Mouse (Mus musculus) CD4-positive, CD25-positive, alpha-beta regulatory T cell, adult 2 months (primary cell): ENCODE measurements around the gene Aoc1.

ENCODE experiments used
- DNase-seq: peaks from one replicate; pipeline ENCODE4 v3.0.0-alpha.2; 2012; ENCODE audit warnings: low read depth, low spot score

Gene Aoc1

DNA sequence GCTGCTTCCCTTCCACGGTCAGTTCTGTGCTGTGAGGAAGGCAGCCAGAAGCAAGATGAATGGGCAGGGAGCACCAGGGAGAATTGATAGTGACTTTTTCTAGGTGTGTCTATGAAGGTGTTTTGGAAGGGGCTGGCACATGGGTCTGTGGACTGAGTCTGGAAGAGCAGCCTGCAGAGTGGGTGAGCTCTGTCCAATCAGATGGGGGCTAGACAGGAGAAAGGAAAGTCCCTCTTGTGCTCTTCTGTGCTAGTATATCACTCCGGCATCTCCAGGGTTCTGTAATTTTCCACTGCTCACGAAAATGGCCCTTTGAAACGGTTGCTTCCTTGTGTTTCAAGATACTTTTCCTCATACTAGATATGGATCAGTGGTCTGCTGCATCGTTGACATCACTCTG lies at the start of gene Aoc1:
Gene Aoc1, plus strand, starts transcription at position 301 of the 400 bp plus-strand sequence.
- no peak for DNase-seq

DNA sequence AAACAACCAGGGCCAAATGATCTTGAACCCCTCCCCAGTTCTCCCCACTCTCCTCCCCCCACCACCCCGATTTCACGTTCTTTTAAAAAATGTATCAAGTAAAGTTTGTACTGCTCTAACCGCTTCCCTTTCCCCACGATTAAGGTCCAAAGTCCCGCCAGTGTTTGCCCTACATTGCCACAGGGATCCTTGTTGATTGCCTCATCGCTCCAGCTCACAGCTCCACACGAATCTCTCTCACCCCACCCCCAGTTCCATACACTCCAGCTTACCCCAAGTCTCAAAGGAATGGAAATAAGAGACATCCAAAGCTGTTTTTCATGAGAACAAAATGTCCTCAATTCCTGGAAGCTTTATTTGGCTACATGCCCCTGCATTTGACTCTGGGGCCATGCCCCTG lies 47.7 kb upstream of the Aoc1 start:
- no peak for DNase-seq

DNA sequence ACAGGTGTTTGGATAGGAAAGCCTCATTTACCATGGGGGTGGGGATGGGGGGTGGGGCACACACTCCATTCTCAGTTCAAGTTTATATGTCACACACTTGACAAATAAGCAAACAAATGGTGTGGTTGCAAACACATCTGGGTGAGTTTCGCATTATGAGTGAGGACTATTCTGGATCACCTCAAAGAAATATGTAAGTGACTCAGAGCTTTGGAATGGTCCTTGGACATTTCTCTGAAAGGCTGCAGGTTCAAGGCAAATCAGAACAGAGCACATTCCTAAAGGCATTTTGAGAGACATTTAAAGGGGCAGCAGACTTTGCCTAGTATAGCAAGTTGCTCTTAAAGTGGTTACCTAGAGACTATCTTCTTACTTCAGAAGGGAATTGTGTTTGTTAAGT lies 43.7 kb upstream of the Aoc1 start:
- DNase-seq: no peak

DNA sequence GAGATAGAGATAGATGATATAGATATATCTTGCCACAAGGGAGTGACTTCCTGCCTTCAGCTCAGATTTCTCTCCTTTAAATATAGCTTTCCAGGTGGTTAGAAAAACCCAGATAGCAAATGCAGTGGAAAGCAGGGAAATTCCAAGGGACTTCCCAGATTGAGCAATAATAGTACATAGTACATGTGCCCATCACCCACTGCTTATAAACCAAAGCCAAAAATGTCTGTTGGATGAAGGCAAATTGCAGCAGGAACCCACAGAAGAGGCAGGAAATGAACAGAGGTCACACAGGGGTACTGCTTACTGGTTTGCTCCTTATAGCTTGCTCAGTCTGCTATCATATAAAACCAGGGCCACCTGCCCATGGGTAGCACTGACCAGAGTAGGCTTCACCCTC lies 43.0 kb upstream of the Aoc1 start:
- peak; percentile 52 for DNase-seq

DNA sequence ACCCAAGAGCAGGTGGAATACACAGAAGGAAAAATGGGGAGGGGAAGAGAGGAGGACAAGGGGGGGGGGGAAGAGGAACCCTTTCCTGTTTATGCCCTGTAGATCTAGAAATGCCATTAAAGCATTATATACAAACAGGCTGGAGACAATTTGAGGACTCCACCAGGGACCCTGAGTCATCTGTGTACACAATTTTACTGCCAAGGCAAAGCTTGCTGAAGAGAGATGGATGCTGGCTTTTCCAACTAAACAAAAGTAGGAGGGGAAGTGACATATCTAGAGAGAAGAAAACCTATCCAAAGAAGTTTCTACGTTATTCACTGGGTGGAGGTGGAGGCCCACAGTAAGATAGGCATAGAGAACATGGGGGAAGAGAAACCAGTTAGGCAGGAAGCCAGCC lies 42.5 kb upstream of the Aoc1 start:
- DNase-seq: no peak

DNA sequence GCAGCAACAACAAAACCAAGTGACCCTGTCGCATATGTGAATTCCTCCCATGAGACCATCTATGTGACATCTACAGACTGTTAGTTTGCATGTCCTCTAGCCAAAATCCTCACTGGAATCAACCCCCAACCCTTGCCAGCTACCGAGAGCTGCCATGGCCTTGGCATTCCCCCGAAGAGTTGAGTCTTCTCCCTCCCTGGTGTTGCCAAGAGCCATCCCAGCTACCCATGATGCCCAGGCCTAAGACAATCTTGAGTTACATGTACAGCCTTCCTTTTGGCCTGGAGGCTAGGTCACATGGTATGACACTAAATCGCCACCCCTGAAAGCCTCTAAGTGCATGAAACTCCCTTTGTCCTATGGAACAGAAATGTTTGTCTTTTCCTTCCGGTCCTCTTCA lies 41.6 kb upstream of the Aoc1 start:
- no peak for DNase-seq

DNA sequence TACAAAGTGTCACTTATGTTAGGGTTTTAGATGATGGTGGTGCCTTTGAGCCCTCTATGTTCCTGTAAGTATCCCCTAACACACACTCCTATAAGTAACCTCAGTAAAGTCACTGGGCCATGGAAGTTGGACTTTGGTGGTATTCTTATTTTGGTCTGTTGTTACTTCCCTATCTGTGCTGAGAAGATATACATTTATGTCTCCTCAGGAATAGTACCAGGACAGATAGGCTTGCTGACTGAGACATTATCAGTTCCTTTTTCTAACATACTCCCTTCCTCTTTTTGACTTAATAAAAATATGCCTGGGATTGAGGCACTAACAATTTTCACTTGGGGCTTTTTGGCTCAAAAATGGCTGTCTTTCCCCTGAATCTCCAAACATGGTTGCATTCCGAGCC lies 40.3 kb upstream of the Aoc1 start:
- no peak for DNase-seq

DNA sequence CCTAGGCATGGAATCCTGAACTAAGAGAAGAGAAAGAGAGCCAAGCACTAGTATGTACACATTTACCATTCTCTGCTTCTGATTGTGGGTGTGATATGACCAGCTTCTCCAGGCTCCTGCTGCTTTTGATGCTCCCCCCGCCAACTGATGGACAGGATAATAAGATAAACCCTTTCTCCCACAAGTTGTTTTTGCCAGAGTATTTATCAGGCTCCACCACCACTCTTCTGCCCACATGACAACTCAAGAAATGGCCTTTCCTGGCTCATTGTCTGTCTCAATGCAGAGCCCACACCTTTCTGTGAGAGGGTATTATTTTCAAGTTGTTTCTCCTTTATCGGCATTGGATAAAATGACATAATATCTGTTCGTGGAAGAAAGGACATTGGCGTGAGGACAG lies 39.2 kb upstream of the Aoc1 start:
- no peak for DNase-seq

DNA sequence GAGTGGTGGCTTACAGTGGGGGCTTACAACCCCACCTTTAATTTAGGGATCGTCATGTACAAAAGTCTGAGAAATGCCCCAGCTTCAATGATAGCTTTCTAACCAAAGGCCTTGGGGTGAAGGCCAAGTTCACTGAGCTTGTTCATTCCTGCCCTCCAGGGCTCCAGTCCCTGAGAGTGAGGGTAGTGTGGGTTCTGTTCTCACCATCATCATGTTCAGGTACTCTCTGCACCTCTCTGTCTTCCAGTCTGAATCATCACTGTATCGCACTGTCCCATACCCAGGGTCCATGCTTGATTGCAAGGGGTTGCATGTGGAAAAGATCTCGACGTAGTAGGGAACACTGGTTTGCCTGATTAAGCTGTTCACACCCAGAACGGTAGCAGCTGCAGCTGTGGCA lies 37.5 kb upstream of the Aoc1 start:
- no peak for DNase-seq

DNA sequence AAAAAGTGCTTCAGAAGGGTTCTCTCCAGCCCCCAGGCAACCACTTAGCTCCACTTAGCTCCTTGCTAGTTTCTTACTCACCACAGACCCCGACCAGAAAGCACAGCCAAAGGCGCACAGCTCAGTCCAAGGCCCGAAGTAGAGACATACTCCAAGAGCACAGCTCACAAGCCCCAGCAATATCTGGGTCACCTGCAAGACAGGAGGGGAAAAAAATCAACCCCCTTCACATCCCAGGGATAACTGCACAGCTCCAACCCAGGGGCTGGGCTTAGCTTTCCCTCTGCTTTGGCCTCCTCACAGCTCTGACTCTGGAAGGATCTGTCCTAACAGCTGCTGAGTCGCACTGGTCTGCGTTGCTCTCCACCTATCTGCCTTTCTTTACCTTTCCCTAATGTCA lies 36.5 kb upstream of the Aoc1 start:
- DNase-seq: no peak

DNA sequence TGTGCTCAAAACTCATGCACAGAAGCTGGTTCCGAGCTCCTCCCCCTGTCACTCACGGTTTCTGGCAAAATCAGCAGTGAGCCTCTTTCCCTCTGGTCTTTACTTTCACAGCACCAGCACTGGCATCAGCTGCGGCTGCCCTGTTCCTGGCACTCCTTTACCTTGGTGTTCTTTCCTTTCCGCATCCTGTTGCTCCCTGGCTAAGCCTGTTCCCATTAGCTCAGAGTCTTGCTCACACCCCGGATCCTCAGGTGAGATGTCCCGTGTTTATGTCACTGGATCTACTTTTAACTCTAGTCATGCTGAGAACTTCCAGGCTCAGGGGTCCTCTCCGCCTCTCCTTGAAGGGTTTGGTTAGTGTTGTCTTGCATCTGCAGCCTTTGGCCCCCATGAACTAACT lies 35.2 kb upstream of the Aoc1 start:
- no peak for DNase-seq

DNA sequence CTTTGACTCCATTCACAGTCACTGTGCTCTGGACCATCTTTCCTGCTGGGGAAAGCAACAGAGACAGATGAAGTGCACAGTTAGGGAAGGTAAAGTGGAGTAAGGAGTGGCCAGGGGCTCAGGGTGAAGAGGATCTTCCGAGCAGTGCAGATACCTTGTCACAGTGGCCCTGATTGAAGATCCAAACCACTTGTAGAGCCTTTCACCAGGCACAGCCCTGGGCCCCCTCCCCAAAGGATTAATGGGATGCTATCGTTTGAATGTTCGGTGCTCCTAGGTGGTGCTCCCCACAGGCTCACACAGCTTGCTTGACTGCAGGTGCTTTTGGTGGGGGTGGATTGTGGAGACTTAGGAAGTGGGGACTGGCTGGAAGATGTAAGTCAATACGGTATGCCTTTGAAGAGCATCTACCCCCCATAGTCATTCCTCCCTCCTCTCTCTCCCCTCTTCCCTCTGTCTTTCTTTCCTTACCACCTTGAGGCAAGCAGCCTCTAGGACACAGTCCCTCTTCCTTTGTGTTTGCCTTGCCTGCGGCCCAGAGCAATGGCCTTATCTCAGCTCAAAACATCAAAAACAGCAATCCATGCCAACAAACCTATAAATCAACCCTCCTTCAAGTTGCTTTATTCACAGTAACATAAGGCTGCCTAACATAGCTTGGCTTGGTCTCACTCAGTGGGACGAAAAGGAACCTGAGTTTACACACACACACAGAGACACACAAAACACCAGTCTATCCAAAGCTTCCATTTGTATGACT lies 34.2 kb upstream of the Aoc1 start:
- no peak for DNase-seq

DNA sequence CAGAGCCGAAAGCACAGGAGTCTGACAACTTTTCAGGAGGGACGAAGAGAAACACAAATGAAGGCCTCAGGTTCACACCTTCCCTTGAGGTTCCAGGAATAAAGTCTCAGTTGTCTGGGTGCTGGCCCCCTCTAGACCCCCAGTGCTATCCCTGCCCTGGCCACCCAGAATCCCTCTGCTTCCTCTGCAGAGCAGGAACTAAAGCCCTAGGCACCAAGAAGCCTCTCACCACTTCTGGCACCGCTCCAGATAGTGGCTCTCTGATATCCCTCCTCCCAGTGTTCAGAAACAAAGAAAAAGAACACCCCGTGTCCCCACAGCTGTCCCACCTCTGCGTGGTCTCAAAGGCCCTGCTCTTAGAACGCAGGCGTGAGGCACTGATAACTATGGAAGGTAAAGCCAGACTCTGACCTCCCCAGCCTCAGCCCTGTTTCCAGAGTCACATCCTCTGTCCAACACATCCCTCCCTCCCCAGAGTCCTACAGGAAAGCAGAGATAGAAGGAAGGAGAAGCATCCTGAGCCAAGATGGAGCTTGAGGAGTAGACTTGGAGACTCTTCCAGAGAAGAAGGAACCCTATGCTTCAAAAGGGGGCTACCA lies 32.2 kb upstream of the Aoc1 start, which contains the start of gene Tmem176a:
Gene Tmem176a, plus strand, starts transcription at position 549 of the 599 bp plus-strand sequence.
- DNase-seq: peak; percentile 20

DNA sequence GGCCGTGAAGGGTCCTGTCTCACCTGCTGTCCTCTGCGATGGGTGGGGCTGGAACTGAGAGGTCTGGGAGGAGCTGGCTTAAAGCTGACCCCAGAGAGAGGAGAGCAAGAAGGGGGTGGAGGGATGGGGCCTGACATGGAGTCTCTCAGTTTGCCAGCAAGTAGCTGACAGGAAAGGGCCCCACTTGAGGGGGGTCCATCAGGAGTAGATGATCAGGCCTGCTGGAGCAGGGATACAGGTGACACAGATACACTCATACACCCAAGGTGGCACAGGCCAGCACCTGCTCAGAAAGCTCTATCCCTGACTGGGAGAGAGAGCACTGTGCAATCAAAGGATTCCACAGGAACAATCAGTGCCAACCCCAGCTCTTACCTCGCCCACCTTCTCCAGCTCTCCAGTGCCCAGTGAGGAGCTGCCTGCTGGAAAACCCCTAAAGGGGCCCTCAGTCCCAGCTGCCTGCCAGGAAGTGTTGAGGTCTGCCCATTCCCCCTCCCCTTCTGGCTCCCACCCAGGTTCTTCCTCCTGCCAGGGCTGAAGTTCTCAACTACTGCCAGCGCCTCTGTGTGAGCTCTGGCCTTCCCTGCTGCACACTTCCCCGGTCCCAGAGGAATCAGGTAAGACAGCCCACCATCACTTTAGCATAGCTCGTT lies 31.6 kb upstream of the Aoc1 start, which contains the start of gene Tmem176b:
Gene Tmem176b, minus strand, starts transcription at position 524 of the 653 bp plus-strand sequence.
- peak; percentile 43 for DNase-seq

DNA sequence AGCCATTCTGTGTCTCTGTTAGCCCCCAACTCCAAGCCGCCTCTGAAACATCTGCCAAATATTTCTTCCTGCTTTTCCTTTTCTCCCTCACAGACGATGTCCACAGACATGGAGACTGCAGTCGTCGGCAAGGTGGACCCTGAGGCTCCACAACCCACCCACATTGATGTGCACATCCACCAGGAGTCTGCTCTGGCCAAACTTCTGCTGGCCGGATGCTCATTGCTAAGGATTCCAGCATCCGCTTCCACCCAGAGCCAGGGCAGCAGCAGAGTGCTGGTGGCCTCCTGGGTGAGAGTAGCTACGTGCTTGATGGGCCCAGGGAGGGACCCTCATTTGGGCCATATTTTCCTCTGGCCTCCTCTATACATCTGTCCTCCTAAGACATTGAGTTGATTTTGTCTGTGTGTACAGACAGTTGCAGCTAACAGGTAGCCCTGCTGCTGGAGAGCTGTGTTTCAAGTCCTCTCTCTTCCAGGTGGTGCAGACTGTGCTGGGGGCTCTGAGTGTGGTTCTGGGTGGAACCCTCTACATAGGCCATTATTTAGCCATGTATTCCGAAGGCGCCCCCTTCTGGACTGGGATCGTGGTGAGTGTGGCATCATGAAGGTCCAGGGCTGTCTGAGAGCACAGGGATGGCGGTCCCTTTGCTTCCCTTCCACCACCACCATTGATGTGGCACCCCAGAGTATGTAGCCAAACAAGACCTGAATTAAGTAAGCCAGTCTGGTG lies 30.4 kb upstream of the Aoc1 start:
- DNase-seq: peak; percentile 55

DNA sequence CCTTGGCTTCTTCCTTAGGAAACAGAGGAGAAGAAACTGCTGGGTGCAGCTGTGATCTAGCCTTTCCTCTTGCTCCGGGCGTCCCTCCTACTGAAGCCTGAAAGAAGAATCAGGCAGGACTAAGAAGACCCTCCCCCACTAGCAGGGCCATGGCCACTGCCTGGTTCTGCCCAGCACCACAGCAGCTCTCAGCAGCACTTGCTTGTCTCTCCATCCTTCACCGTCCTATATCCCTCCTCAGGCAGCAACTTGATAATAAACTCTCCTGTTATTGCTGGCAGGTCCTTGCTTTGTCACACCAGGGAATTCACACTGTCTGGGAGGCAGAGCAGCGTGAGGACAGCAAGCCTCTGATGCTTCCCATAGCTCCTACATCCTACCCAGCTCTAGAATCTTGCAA lies 27.6 kb upstream of the Aoc1 start:
- no peak for DNase-seq

DNA sequence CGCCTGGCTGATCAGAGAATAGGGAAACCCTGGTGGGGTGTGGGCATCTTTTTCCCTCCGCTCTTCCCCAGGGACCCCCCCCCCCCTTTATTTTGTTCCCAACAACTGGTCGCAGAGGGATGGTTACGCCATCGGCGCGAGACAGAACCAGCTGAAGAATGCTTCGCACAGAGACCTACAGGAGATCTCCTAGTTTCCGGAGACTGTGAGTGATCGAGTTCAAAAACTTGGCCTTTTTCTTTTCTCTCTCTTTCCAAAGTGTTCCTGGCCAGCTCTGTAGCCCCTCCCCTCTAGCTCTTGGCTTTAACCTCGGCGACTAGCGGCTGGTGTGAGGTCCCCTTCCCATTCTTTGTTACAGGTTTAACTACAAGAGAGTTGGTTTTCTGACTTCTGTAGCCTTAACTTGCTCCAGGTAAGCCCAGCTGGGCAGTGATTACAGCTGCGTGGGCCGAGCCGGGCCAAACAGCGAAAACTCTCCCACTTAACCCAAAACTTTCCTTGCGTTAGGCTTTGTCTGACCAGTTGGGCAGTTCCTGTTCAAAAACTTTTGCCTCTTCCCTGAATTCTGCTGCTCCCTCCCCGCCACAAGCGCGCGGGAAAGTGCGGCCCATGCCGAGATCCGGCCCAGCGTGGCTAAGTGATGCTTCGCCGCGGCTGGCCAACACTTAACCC lies 20.7 kb upstream of the Aoc1 start:
- DNase-seq: no peak

DNA sequence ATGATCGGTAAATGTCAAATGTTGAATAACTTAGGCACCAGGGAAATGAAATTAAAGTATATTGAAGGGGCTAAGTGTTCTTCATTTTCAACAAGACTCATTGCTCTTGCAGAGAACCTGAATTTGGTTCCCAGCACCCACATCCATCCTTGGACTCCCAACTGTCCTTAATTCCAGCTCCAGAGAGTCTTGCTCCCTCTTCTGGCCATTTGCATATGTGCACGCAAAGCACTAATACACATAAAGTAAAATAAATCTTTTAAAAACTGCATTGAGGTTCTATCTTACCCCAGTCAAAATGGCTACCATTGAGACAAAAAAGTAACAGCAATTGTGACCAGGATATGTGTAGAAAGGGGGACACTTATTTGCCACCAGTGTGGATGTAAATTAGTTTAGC lies 18.5 kb upstream of the Aoc1 start:
- DNase-seq: no peak

DNA sequence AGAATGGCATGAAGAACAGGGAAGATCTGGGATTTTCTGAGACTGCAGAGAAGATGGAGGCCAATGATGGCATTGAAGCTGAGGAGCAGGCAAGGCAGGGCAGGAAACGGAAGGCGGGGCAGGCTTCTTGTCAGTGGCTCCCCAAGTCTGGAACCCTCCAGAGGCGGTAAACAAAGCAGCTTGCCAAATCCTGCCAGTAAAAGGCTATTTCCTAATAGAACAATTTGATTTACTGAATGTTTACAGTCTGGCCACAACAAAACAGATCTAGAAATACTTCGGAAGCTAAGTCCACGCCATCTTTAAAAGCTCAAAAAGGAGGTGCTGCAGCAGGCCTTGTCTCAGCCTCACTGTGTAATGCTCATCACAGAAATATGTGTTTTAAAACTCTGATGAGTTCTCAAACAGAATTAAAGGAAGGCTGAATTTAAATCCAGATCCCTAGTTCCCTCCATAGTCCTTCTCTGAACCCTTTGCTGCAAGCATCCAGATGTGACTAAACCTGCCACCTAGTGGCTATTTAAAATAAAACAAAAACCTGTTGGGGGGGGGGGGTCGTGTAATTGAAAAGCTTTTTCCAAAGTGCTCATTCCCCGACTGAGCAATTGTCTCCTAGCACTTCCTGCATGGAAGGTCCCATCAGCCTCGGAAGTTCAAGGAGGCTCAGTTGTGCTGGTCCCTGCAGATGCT lies 14.9 kb upstream of the Aoc1 start:
- peak; percentile 51 for DNase-seq

DNA sequence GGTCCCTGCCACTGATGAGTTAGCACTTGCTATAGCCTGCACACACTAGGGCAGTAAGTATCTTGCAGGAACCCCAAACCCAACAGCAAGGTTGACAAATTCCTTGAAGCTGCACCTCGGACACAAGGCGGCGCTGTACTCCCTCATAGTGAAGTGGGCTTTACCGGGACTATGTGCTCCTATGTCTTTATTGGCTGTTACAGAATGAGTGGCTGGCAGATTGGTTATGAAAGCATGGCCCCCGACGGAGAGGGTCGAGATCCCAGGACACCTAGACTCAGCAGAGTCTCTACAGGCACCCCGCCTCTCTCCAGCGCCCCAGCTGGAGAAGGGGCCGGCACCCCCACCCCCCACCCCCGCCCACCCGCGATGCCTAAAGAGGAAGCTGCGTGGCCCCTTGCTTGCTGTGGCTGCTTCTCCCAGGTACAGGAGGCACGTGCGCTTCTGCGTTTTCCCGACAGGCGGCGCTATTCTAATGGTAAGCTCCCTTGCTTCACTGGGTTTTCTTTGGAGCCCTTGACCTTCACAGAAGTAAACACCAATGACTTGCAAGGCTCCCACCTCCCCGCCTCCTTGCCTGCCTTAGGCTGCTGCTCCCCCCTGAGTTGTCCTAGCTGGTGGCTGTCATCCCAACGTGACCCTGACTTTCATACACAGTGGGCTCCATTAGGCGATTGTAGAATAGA lies 12.4 kb upstream of the Aoc1 start:
- peak; percentile 78 for DNase-seq
